Mouse (Mus musculus): ENCODE results near the gene Ptprs. TPM values are rescaled to one million over a fixed set of nuclear protein-coding genes. Genes with fewer than 3 reads are reported as not detected.

Ptprs gene
- polyA plus RNA-seq, 1 experiment from 2014 or later: 22.2 TPM

- H3K36me3 ChIP-seq (ENCODE audit: control insufficient read depth, insufficient read depth, low read length): peaks cover 32% of the 10 kb centered on the region
- no peak overlapping the region for H3K9ac ChIP-seq (ENCODE audit: low read length)
- ATAC-seq (ENCODE audit: low FRiP score, low TSS enrichment): no peak
- no peak for DNase-seq (ENCODE audit: low spot score)
- H3K4me1 ChIP-seq (replicated peaks; ENCODE audit: control insufficient read depth, insufficient read depth): no peaks in the 10 kb centered on the region
- no peaks in the 10 kb centered on the region for H3K9me3 ChIP-seq (ENCODE audit: control insufficient read depth, low read length)
- H3K27me3 ChIP-seq (ENCODE audit: control insufficient read depth, insufficient read depth, low read length): no peaks in the 10 kb centered on the region
- TF ChIP-seq CTCF (IDR thresholded peaks at IDR 0.05; ENCODE audit: low read depth) (no peak), EP300 (optimal IDR thresholded peaks at IDR 0.05) (no peak)
- H3K27ac ChIP-seq (replicated peaks): no peak overlapping the region
- 88% methylated on average over 4 of the region's 4 CpGs for WGBS
- no peak overlapping the region for H3K4me2 ChIP-seq (replicated peaks; ENCODE audit: low read depth)
- H3K4me3 ChIP-seq (ENCODE audit: low read depth, low read length): no peak overlapping the region
These were observed 22.6 kb downstream of the Ptprs start for GRCm38 (mm10) chr17:56453689-56454088.

GRCm38 (mm10) chr17:56453251-56453650, 23.0 kb downstream of the Ptprs start:
- H3K4me3 ChIP-seq (ENCODE audit: low read depth, low read length): no peak overlapping the region
- ATAC-seq (ENCODE audit: low FRiP score, low TSS enrichment): no peak; the same call in 1 of the 2 replicates
- 77% methylated on average over 4 of the region's 4 CpGs for WGBS
- no peak overlapping the region for H3K9ac ChIP-seq (ENCODE audit: low read length)
- DNase-seq (ENCODE audit: low spot score): no peak
- H3K4me1 ChIP-seq (replicated peaks; ENCODE audit: control insufficient read depth, insufficient read depth): no peaks in the 10 kb centered on the region
- H3K4me2 ChIP-seq (replicated peaks; ENCODE audit: low read depth): no peak overlapping the region
- H3K27me3 ChIP-seq (ENCODE audit: control insufficient read depth, insufficient read depth, low read length): no peaks in the 10 kb centered on the region
- TF ChIP-seq EP300 (optimal IDR thresholded peaks at IDR 0.05) (no peak), CTCF (IDR thresholded peaks at IDR 0.05; ENCODE audit: low read depth) (0 out of 2 replicates have a peak, but pooled peaks have one; percentile 3)
- peaks cover 34% of the 10 kb centered on the region for H3K36me3 ChIP-seq (ENCODE audit: control insufficient read depth, insufficient read depth, low read length)
- H3K27ac ChIP-seq (replicated peaks): no peak overlapping the region
- no peaks in the 10 kb centered on the region for H3K9me3 ChIP-seq (ENCODE audit: control insufficient read depth, low read length)

GRCm38 (mm10) chr17:56447716-56448115, 28.6 kb downstream of the Ptprs start:
- Histone ChIP-seq H3K27ac (replicated peaks) (no peak overlapping the region), H3K4me1 (replicated peaks; ENCODE audit: control insufficient read depth, insufficient read depth) (no peaks in the 10 kb centered on the region), H3K4me2 (replicated peaks; ENCODE audit: low read depth) (no peak overlapping the region), H3K36me3 (ENCODE audit: control insufficient read depth, insufficient read depth, low read length) (peaks cover 25% of the 10 kb centered on the region), H3K9ac (ENCODE audit: low read length) (no peak overlapping the region), H3K27me3 (ENCODE audit: control insufficient read depth, insufficient read depth, low read length) (no peaks in the 10 kb centered on the region), H3K4me3 (ENCODE audit: low read depth, low read length) (no peak overlapping the region), H3K9me3 (ENCODE audit: control insufficient read depth, low read length) (no peaks in the 10 kb centered on the region)
- no peak for TF ChIP-seq EP300 (optimal IDR thresholded peaks at IDR 0.05)
- TF ChIP-seq CTCF (IDR thresholded peaks at IDR 0.05; ENCODE audit: low read depth): no peak
- DNase-seq (ENCODE audit: low spot score): no peak
- WGBS: 58% methylated on average over 2 of the region's 2 CpGs
- no peak for ATAC-seq (ENCODE audit: low FRiP score, low TSS enrichment)

GRCm38 (mm10) chr17:56445397-56445796, 30.9 kb downstream of the Ptprs start:
- Histone ChIP-seq H3K27ac (replicated peaks) (no peak overlapping the region), H3K27me3 (ENCODE audit: control insufficient read depth, insufficient read depth, low read length) (no peaks in the 10 kb centered on the region), H3K4me1 (replicated peaks; ENCODE audit: control insufficient read depth, insufficient read depth) (no peaks in the 10 kb centered on the region), H3K36me3 (ENCODE audit: control insufficient read depth, insufficient read depth, low read length) (peaks cover 15% of the 10 kb centered on the region), H3K9ac (ENCODE audit: low read length) (no peak overlapping the region), H3K9me3 (ENCODE audit: control insufficient read depth, low read length) (no peaks in the 10 kb centered on the region), H3K4me2 (replicated peaks; ENCODE audit: low read depth) (no peak overlapping the region), H3K4me3 (ENCODE audit: low read depth, low read length) (no peak overlapping the region)
- DNase-seq (ENCODE audit: low spot score) (no peak), ATAC-seq (ENCODE audit: low FRiP score, low TSS enrichment) (no peak)
- TF ChIP-seq CTCF (IDR thresholded peaks at IDR 0.05; ENCODE audit: low read depth): no peak
- 77% methylated on average over 14 of the region's 14 CpGs for WGBS

- no peaks in the 10 kb centered on the region for H3K9me3 ChIP-seq (ENCODE audit: control insufficient read depth, low read length)
- WGBS: 89% methylated on average over 3 of the region's 3 CpGs
- H3K27ac ChIP-seq (replicated peaks): no peak overlapping the region
- no peak overlapping the region for H3K4me3 ChIP-seq (ENCODE audit: low read depth, low read length)
- no peak overlapping the region for H3K9ac ChIP-seq (ENCODE audit: low read length)
- DNase-seq (ENCODE audit: low spot score): no peak
- no peaks in the 10 kb centered on the region for H3K4me1 ChIP-seq (replicated peaks; ENCODE audit: control insufficient read depth, insufficient read depth)
- no peak overlapping the region for H3K4me2 ChIP-seq (replicated peaks; ENCODE audit: low read depth)
- no peaks in the 10 kb centered on the region for H3K27me3 ChIP-seq (ENCODE audit: control insufficient read depth, insufficient read depth, low read length)
- H3K36me3 ChIP-seq (ENCODE audit: control insufficient read depth, insufficient read depth, low read length): peaks cover 11% of the 10 kb centered on the region
- TF ChIP-seq CTCF (IDR thresholded peaks at IDR 0.05; ENCODE audit: low read depth) (no peak), EP300 (optimal IDR thresholded peaks at IDR 0.05) (no peak)
- no peak for ATAC-seq (ENCODE audit: low FRiP score, low TSS enrichment)
These were observed 31.5 kb downstream of the Ptprs start for GRCm38 (mm10) chr17:56444771-56445170.

- H3K4me1 ChIP-seq (replicated peaks; ENCODE audit: control insufficient read depth, insufficient read depth): no peaks in the 10 kb centered on the region
- no peak overlapping the region for H3K4me3 ChIP-seq (ENCODE audit: low read depth, low read length)
- H3K9ac ChIP-seq (ENCODE audit: low read length): peak overlapping the region; percentile 1; the same call in 1 of the 2 replicates
- peaks cover 7% of the 10 kb centered on the region for H3K36me3 ChIP-seq (ENCODE audit: control insufficient read depth, insufficient read depth, low read length)
- H3K4me2 ChIP-seq (replicated peaks; ENCODE audit: low read depth): no peak overlapping the region
- no peak overlapping the region for H3K27ac ChIP-seq (replicated peaks)
- no peaks in the 10 kb centered on the region for H3K9me3 ChIP-seq (ENCODE audit: control insufficient read depth, low read length)
- WGBS: 77% methylated on average over 5 of the region's 5 CpGs
- no peaks in the 10 kb centered on the region for H3K27me3 ChIP-seq (ENCODE audit: control insufficient read depth, insufficient read depth, low read length)
- DNase-seq (ENCODE audit: low spot score): no peak
- no peak for ATAC-seq (ENCODE audit: low FRiP score, low TSS enrichment)
- no peak for TF ChIP-seq EP300 (optimal IDR thresholded peaks at IDR 0.05)
- TF ChIP-seq CTCF (IDR thresholded peaks at IDR 0.05; ENCODE audit: low read depth): no peak
These were observed 32.9 kb downstream of the Ptprs start for GRCm38 (mm10) chr17:56443341-56443795.
